Mouse (Mus musculus): ENCODE results near the gene Olfr1506.
"Not testable (repeated sequence)": the region's sequence is repeated elsewhere in the genome, so short reads cannot be mapped to it uniquely, and the experiment has no call there.

The Olfr1506 gene

DNA sequence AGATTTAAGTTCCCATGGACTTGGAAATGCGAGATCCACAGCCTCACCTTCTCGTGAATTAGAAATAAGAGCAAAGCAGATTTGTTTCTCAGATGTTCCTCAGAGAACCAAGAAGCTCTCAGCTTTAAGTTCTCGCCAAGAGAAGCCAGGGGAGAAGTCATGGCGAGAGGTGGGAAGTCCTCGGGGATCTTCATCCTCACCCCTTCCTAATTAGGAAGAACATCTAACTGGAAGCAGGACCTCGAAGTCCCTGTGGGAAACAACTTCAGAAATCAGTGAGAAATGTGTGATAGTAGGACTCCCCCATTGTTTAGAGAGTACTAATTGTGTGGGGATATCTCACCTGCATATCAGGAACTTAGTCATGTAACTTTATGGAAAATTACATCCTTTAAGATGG lies at the start of gene Olfr1506:
Gene Olfr1506, minus strand, starts transcription at position 101 of the 400 bp plus-strand sequence.
- not testable (repeated sequence) for DNase-seq (ENCODE audit: low read depth, low spot score)

DNA sequence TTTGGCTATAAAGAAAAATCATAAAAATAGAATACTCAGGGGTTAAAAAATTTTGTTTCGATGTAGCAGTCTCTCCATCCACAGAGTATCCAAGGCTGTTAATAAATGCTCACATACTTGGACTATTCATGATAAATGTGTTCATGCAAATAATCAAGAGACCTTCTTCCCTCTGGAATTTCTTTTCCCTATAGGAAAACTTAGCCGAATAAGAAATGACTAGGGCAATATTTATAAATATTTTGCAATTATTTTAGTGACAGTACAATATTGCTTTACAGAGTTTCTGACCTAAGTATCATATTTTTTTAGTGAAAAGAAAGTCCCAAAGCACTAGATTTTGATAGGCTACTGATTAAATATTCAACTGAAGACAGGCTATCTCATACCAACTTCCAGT lies 46.6 kb upstream of the Olfr1506 start, which contains the start of gene Olfr1271:
Gene Olfr1271, minus strand, starts transcription at position 101 of the 400 bp plus-strand sequence.
- no peak for DNase-seq (ENCODE audit: low read depth, low spot score)

DNA sequence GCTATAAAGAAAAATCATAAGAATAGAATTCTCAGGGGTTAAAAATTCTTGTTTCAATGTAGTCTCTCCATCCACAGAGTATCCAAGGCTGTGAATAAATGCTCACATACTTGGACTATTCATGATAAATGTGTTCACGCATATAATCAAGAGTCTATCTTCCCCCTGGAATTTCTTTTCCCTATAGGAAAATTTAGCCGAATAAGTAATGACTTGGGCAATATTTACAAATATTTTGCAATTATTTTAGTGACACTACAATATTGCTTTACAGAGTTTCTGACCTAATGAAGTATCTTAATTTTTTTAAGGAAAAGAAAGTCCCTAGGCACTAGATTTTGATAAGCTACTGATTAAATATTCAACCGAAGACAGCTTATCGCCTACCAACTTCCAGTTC lies 33.2 kb upstream of the Olfr1506 start, which contains the start of gene Olfr142:
Gene Olfr142, minus strand, starts transcription at position 101 of the 400 bp plus-strand sequence.
- DNase-seq (ENCODE audit: low read depth, low spot score) = no peak

GRCm38 (mm10) chr2:90199606-90200005 lies 24.7 kb downstream of the Olfr1506 start:
- not testable (repeated sequence) for DNase-seq (ENCODE audit: low read depth, low spot score)

DNA sequence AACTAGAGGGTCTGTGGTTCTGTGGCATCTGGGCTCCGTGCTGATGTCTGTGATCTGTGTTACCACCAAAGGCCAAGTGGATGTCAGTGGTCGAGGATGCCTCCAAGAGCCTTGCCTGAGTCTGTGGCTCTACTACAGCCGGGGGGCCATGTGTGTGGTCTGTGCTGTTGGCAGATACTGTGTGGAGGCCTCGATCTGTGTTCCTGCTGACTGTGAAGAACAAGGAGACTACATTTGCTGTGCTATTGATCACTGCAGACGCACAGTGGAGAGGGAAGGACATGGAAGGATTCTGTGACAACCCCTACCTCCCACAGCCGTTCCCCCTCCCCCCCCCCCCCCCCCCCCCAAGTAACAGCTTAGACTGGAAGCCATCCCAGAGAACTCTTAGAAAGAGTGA lies 29.0 kb downstream of the Olfr1506 start:
- DNase-seq (ENCODE audit: low read depth, low spot score) = not testable (repeated sequence)

DNA sequence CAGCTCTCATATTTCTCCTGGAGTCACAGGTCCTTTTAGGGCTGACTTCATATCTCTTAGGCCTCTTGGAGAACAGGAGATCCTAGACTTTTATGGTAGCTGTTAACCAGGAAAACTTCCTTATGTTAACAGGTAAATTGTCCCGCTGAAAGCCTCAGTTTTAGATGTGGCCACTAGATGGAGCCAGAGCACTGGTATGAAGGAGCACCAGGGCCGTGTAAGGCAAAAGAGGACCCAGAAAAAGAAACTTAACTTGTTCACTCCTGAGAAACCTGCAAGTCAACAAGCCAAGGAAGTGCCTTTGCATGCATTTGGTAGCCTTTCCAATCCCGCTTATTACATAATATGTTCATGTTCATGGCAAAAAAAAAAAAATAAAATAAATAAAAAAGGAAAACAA lies 29.5 kb downstream of the Olfr1506 start:
- DNase-seq (ENCODE audit: low read depth, low spot score) = not testable (repeated sequence)

GRCm38 (mm10) chr2:90187082-90187481 lies 37.2 kb downstream of the Olfr1506 start:
- DNase-seq (ENCODE audit: low read depth, low spot score) = not testable (repeated sequence)

- not testable (repeated sequence) for DNase-seq (ENCODE audit: low read depth, low spot score)
These were observed 38.2 kb downstream of the Olfr1506 start for GRCm38 (mm10) chr2:90186082-90186481.

Measured in telencephalon, adult 2 months (tissue).